Mouse (Mus musculus) myocyte (in vitro differentiated cells): ENCODE results near the gene Htr6.

Experiments used
- E2F4 ChIP-seq: IDR thresholded peaks from one replicate; pipeline ENCODE4 v1.6.1; 2011; ENCODE audit warnings: mild to moderate bottlenecking, control low read depth, moderate library complexity; ENCODE audit not compliant: insufficient read depth
- MAX ChIP-seq: IDR thresholded peaks from one replicate; pipeline ENCODE4 v1.6.1; 2011; ENCODE audit warnings: low read depth, mild to moderate bottlenecking, control low read depth
- MYOD1 ChIP-seq, 3 experiments: IDR thresholded peaks; one replicate each; pipeline ENCODE4 v1.6.1; 2011; ENCODE audit warnings: control low read depth in 2 of 3, low read depth in 2 of 3, mild to moderate bottlenecking in 2 of 3, moderate library complexity in 1 of 3; ENCODE audit not compliant: insufficient read length in 2 of 3, control insufficient read depth in 1 of 3
- POLR2A ChIP-seq: IDR thresholded peaks from one replicate; pipeline ENCODE4 v1.6.1; 2011; ENCODE audit warnings: low read depth, mild to moderate bottlenecking, control low read depth, moderate library complexity; ENCODE audit not compliant: insufficient read length
- REST ChIP-seq: IDR thresholded peaks from one replicate; pipeline ENCODE4 v1.6.1; 2011; ENCODE audit warnings: mild to moderate bottlenecking, control low read depth, moderate library complexity; ENCODE audit not compliant: insufficient read depth, insufficient read length
- TCF12 ChIP-seq: IDR thresholded peaks from one replicate; pipeline ENCODE4 v1.6.1; 2011; ENCODE audit warnings: mild to moderate bottlenecking, control low read depth; ENCODE audit not compliant: poor library complexity, insufficient read depth, severe bottlenecking

DNA sequence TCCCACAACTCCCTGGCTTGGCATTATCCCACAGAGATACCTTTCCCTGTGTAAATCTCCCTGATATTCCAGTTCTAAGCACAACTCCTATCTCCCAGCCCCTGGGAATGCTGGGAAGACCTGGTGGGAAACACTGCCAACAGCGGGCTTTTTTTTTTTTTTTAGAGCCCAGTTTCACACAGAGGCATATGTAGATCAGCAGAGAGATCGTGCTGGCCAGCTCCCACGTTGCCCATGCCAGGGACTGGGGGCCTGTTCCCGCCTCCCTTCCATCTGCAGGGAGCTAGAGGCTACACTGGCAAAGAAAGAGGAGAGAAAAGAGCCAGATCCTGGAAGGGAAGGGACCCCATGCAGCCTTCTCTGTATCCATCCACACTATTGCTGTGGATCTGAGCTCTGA is 7.1 kb downstream of the Htr6 start:
- TF ChIP-seq REST = no peak
- no peak for TF ChIP-seq POLR2A
- no peak for TF ChIP-seq MAX
- TF ChIP-seq E2F4 = no peak
- TF ChIP-seq MYOD1 (IDR thresholded peaks at IDR 0.05; ENCODE audit: control insufficient read depth in 1 of 3, insufficient read length in 2 of 3, low read depth in 2 of 3) = no peak
- no peak for TF ChIP-seq TCF12
